Comparison of ENCODE assay signal across 8 mouse cellular contexts in the genomic region with DNA sequence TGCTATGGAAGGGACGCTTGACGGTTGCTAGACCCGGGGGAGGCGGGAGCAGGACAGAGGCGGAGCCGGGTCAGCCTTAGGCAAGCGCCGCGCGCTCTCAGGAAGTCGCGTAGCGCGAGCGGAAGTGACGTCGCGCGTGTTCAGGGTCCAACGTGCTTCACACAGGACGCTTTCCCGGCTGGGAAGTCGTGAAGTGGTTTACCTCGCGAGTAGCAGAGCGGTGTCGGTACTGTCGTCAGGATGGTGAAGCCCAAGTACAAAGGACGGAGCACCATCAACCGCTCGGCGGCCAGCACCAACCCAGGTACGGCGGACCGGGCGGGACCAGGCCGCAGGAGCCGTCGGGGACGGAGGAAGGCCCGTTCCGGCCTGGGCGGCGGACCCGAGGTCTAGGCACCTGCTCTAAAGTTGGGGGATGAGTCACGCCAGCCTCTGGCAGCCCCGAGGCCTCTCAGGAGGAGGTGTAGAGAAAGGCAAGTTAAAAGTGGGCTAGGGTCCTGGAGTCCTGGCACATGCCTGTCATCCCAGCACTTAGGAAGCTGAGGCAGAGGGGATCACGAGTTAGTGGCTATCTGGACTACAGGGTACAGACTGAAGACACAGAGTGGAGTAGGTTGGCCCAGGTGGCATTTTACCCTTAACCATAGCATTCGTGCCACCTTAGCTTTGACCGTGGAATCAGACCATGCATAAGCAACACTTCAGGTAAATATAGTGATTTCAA. TPM values are rescaled to one million over a fixed set of nuclear protein-coding genes. Genes with fewer than 3 reads are reported as not detected.
DNase-seq lines count a peak whose midpoint lies in the region; ATAC-seq and TF ChIP-seq lines count a peak whose summit lies in the region.

No protein-coding gene starts in this region.

- TF ChIP-seq RAD21 in MEL (IDR thresholded peaks at IDR 0.05; ENCODE audit: low read depth, low read length), result no peak

- ATAC-seq in hematopoietic stem cell, adult 5-6 weeks (replicated peaks in 1 of 2; ENCODE audit: insufficient read depth in 1 of 2, low FRiP score in 2 of 2, low TSS enrichment in 1 of 2, low read depth in 1 of 2, poor library complexity in 2 of 2, severe bottlenecking in 2 of 2), result peak; percentile 94 to 99
- ATAC-seq in lung, embryonic 16.5 days (ENCODE audit: low read depth), result peak; percentile 98

- H3K27me3 ChIP-seq in MEL (ENCODE audit: control insufficient read depth in 1 of 2, insufficient read depth in 2 of 2, low read length in 2 of 2), result peaks cover 7 to 21% of the 10 kb centered on the region in 2 experiments
- H3K27me3 ChIP-seq in cerebellum, adult 2 months (ENCODE audit: control insufficient read depth, insufficient read depth, low read length), result no peaks in the 10 kb centered on the region
- no peaks in the 10 kb centered on the region; the same call in 1 of the 2 replicates for H3K27me3 ChIP-seq in lung, embryonic 16.5 days (ENCODE audit: control insufficient read depth, insufficient read depth, low read depth, low read length)

- no peaks in the 10 kb centered on the region for H3K9me3 ChIP-seq in MEL (replicated peaks; ENCODE audit: insufficient read depth, low read length)
- H3K9me3 ChIP-seq in lung, embryonic 16.5 days (ENCODE audit: control insufficient read depth, low read length), result no peaks in the 10 kb centered on the region

- peak overlapping the region; percentile 94 for H3K4me2 ChIP-seq in lung, embryonic 16.5 days (ENCODE audit: low read depth, low read length)

- H3K79me2 ChIP-seq in MEL (ENCODE audit: control insufficient read depth, insufficient read depth, low read length, poor library complexity), result peaks cover 38% of the 10 kb centered on the region

- WGBS in cerebellum, adult 2 months, result 1% methylated on average over 50 of the region's 50 CpGs
- under 1% methylated on average over 50 of the region's 50 CpGs for WGBS in lung, embryonic 16.5 days

- no peak for TF ChIP-seq EP300 in MEL (IDR thresholded peaks at IDR 0.05; ENCODE audit: low read depth in 1 of 2, low read length in 2 of 2)

- H3K27ac ChIP-seq in MEL (ENCODE audit: control insufficient read depth, low read depth, low read length), result peak overlapping the region; percentile 11
- no peak overlapping the region for H3K27ac ChIP-seq in cerebellum, adult 2 months (ENCODE audit: insufficient read depth, low read length)
- H3K27ac ChIP-seq in lung, embryonic 16.5 days (ENCODE audit: low read length), result peak overlapping the region; percentile 28; the same call in 1 of the 2 replicates

- H3K36me3 ChIP-seq in MEL (ENCODE audit: control insufficient read depth in 1 of 2, insufficient read depth in 2 of 2, low read length in 2 of 2), result peaks cover 5 to 17% of the 10 kb centered on the region in 2 experiments
- H3K36me3 ChIP-seq in lung, embryonic 16.5 days (ENCODE audit: control insufficient read depth, insufficient read depth, low read length), result peaks cover 3% of the 10 kb centered on the region; the same call in 1 of the 2 replicates

- peak overlapping the region; percentile 77 for H3K9ac ChIP-seq in MEL (ENCODE audit: control insufficient read depth, low read depth, low read length, poor library complexity, severe bottlenecking)
- peak overlapping the region; percentile 82 for H3K9ac ChIP-seq in lung, embryonic 16.5 days (ENCODE audit: low read length)

- peak; percentile 61 to 98; a peak in 2 of 4 replicates for TF ChIP-seq POLR2A in MEL (IDR thresholded peaks at IDR 0.05; ENCODE audit: control insufficient read depth in 1 of 2, insufficient read depth in 1 of 2, low read depth in 1 of 2, low read length in 2 of 2, poor library complexity in 1 of 2)
- TF ChIP-seq POLR2A in cerebellum, adult 2 months (IDR thresholded peaks at IDR 0.05; ENCODE audit: borderline replicate concordance, insufficient read depth, low read length), result peak; percentile 79

- H3K4me1 ChIP-seq in MEL (ENCODE audit: control insufficient read depth in 1 of 2, insufficient read depth in 2 of 2, low read length in 2 of 2), result peaks cover 4 to 6% of the 10 kb centered on the region in 2 experiments
- no peaks in the 10 kb centered on the region for H3K4me1 ChIP-seq in cerebellum, adult 2 months (ENCODE audit: control insufficient read depth, insufficient read depth, low read length)
- peaks cover 9% of the 10 kb centered on the region for H3K4me1 ChIP-seq in lung, embryonic 16.5 days (replicated peaks; ENCODE audit: control insufficient read depth, insufficient read depth, low read length)

- DNase-seq in MEL (ENCODE audit: low read depth, low spot score), result peak; percentile 96
- DNase-seq in cerebellum, adult 2 months, result peak; percentile 92 to 93
- DNase-seq in forelimb bud, embryonic 11.5 days (ENCODE audit: low read depth, low spot score), result peak; percentile 96
- DNase-seq in layer of hippocampus, adult 9-10 months (ENCODE audit: low spot score), result peak; percentile 79
- DNase-seq in ovary, postnatal 10 days (ENCODE audit: low spot score), result peak; percentile 85
- peak; percentile 81 to 86 for DNase-seq in thymus, postnatal 10 days (ENCODE audit: low spot score in 2 of 2)

- peak overlapping the region; percentile 66 to 67 for H3K4me3 ChIP-seq in MEL (ENCODE audit: control insufficient read depth in 1 of 2, insufficient read depth in 1 of 2, low read depth in 2 of 2, low read length in 2 of 2)
- peak overlapping the region; percentile 89 for H3K4me3 ChIP-seq in cerebellum, adult 2 months (replicated peaks; ENCODE audit: insufficient read depth, low read depth, low read length)
- H3K4me3 ChIP-seq in lung, embryonic 16.5 days (ENCODE audit: low read length), result peak overlapping the region; percentile 73

- TF ChIP-seq CTCF in MEL (IDR thresholded peaks at IDR 0.05 in 2 of 3, conservative IDR thresholded peaks at IDR 0.05 in 1 of 3; ENCODE audit: control insufficient read depth in 1 of 3, insufficient read depth in 1 of 3, low read depth in 2 of 3, low read length in 3 of 3, poor library complexity in 1 of 3, severe bottlenecking in 1 of 3), result no peak
- no peak for TF ChIP-seq CTCF in cerebellum, adult 2 months (IDR thresholded peaks at IDR 0.05; ENCODE audit: borderline replicate concordance, insufficient read depth, low read depth, low read length)

TF ChIP-seq in MEL, 35 proteins besides CTCF, POLR2A, EP300 and RAD21 (continues in another document):
- peak; percentile 75; the same call in 1 of the 2 replicates for TF ChIP-seq POLR2AphosphoS2 (IDR thresholded peaks at IDR 0.05; ENCODE audit: low read length)
- no peak for TF ChIP-seq MAFK (IDR thresholded peaks at IDR 0.05; ENCODE audit: borderline replicate concordance, low read depth, low read length)
- TF ChIP-seq MAZ (IDR thresholded peaks at IDR 0.05; ENCODE audit: low read depth, low read length), result no peak
- no peak for TF ChIP-seq USF1 (IDR thresholded peaks at IDR 0.05; ENCODE audit: low read depth, low read length)
- no peak for TF ChIP-seq ZNF384 (IDR thresholded peaks at IDR 0.05; ENCODE audit: low read depth, low read length)
- TF ChIP-seq CHD1 (IDR thresholded peaks at IDR 0.05; ENCODE audit: low read depth, low read length), result no peak
- 0 out of 2 replicates have a peak, but pooled peaks have one; percentile 76 for TF ChIP-seq ZMIZ1 (IDR thresholded peaks at IDR 0.05; ENCODE audit: low read depth, low read length)
- TF ChIP-seq ETS1 (IDR thresholded peaks at IDR 0.05; ENCODE audit: low read depth, low read length), result no peak; the same call in 1 of the 2 replicates
- TF ChIP-seq UBTF (IDR thresholded peaks at IDR 0.05; ENCODE audit: borderline replicate concordance, insufficient read depth, low read depth, low read length), result no peak
- TF ChIP-seq CHD2 (IDR thresholded peaks at IDR 0.05; ENCODE audit: low read length), result no peak
- peak; percentile 87 for TF ChIP-seq HCFC1 (IDR thresholded peaks at IDR 0.05; ENCODE audit: low read depth, low read length)
- TF ChIP-seq ZKSCAN1 (IDR thresholded peaks at IDR 0.05; ENCODE audit: low read depth, low read length), result no peak

RNA-seq across cellular contexts. Expression of a gene that starts 13.7 kb away (rescaled TPM):
- total RNA-seq in MEL (2012; rRNA removed), result 80.3 and 83.9 TPM in 2 replicates
- 100 to 1,000 TPM; 110 to 226 TPM for polyA plus RNA-seq in MEL (2012; ENCODE audit: insufficient read depth in 1 of 2, insufficient read length in 2 of 2, low read depth in 1 of 2, low replicate concordance in 2 of 2, missing spikeins in 1 of 2)
- polyA plus RNA-seq in cerebellum, adult 2 months (2012; rRNA removed), result 84.6 and 85.4 TPM in 2 replicates
- total RNA-seq in hematopoietic stem cell, adult 5-6 weeks (2017), result 161 and 225 TPM in 2 replicates
- polyA plus RNA-seq in lung, embryonic 16.5 days (2015; fragmentation: Nextera tagmentation; extraction: Ambion mirVana), result 70.6 and 70.8 TPM in 2 replicates

RNA-seq across cellular contexts. Expression of a gene that starts 35.5 kb away (rescaled TPM):
- total RNA-seq in MEL (2012; rRNA removed), result 0.16 TPM in 1 of 2 replicates, not detected in the other
- polyA plus RNA-seq in MEL (2012; ENCODE audit: insufficient read depth in 1 of 2, insufficient read length in 2 of 2, low read depth in 1 of 2, low replicate concordance in 2 of 2, missing spikeins in 1 of 2), result under 1 TPM in 1 of 2 experiments, not detected in 1; 0.08 TPM
- polyA plus RNA-seq in cerebellum, adult 2 months (2012; rRNA removed), result 1.1 and 1.8 TPM in 2 replicates
- total RNA-seq in hematopoietic stem cell, adult 5-6 weeks (2017), result not detected in 2 replicates
- 4.6 and 6.6 TPM in 2 replicates for polyA plus RNA-seq in lung, embryonic 16.5 days (2015; fragmentation: Nextera tagmentation; extraction: Ambion mirVana)

RNA-seq across cellular contexts. Expression of a gene that starts 36.4 kb away (rescaled TPM):
- 35.6 and 40.6 TPM in 2 replicates for total RNA-seq in MEL (2012; rRNA removed)
- 10 to 100 TPM; 33.4 to 62.2 TPM for polyA plus RNA-seq in MEL (2012; ENCODE audit: insufficient read depth in 1 of 2, insufficient read length in 2 of 2, low read depth in 1 of 2, low replicate concordance in 2 of 2, missing spikeins in 1 of 2)
- 13.5 and 14.5 TPM in 2 replicates for polyA plus RNA-seq in cerebellum, adult 2 months (2012; rRNA removed)
- 26.7 and 36.9 TPM in 2 replicates for total RNA-seq in hematopoietic stem cell, adult 5-6 weeks (2017)
- 24.1 and 28.8 TPM in 2 replicates for polyA plus RNA-seq in lung, embryonic 16.5 days (2015; fragmentation: Nextera tagmentation; extraction: Ambion mirVana)

RNA-seq across cellular contexts. Expression of a gene that starts 43.8 kb away (rescaled TPM):
- not detected in 2 replicates for total RNA-seq in MEL (2012; rRNA removed)
- polyA plus RNA-seq in MEL (2012; ENCODE audit: insufficient read depth in 1 of 2, insufficient read length in 2 of 2, low read depth in 1 of 2, low replicate concordance in 2 of 2, missing spikeins in 1 of 2), result not detected
- 0.72 and 0.93 TPM in 2 replicates for polyA plus RNA-seq in cerebellum, adult 2 months (2012; rRNA removed)
- total RNA-seq in hematopoietic stem cell, adult 5-6 weeks (2017), result 2.3 TPM in 1 of 2 replicates, not detected in the other
- 7.4 and 8.0 TPM in 2 replicates for polyA plus RNA-seq in lung, embryonic 16.5 days (2015; fragmentation: Nextera tagmentation; extraction: Ambion mirVana)

RNA-seq across cellular contexts. Expression of a gene that starts 54.9 kb away (rescaled TPM):
- total RNA-seq in MEL (2012; rRNA removed), result 26.8 and 34.9 TPM in 2 replicates
- 10 to 100 TPM in 1 of 2 experiments, not detected in 1; 46.7 TPM for polyA plus RNA-seq in MEL (2012; ENCODE audit: insufficient read depth in 1 of 2, insufficient read length in 2 of 2, low read depth in 1 of 2, low replicate concordance in 2 of 2, missing spikeins in 1 of 2)
- polyA plus RNA-seq in cerebellum, adult 2 months (2012; rRNA removed), result 87.7 and 94.2 TPM in 2 replicates
- 44.0 and 68.0 TPM in 2 replicates for total RNA-seq in hematopoietic stem cell, adult 5-6 weeks (2017)
- polyA plus RNA-seq in lung, embryonic 16.5 days (2015; fragmentation: Nextera tagmentation; extraction: Ambion mirVana), result 48.9 and 49.7 TPM in 2 replicates
